Mouse (Mus musculus) embryonic facial prominence, embryonic 10.5 days (tissue): Measurements from ENCODE around the gene Pkn2. TPM values are rescaled to one million over a fixed set of nuclear protein-coding genes. Genes with fewer than 3 reads are reported as not detected.

Source experiments
- DNase-seq: peaks from one replicate; pipeline ENCODE4 v3.0.0-alpha.2; 2017; ENCODE audit warnings: low spot score
- H3K27ac ChIP-seq: fragments of 300-500 bp; sonication (generic); replicated peaks from 2 replicates; pipeline ENCODE4 v1.5.1; 2016; ENCODE audit warnings: mild to moderate bottlenecking
- H3K27me3 ChIP-seq: fragments of 300-500 bp; sonication (generic); replicated peaks from 2 replicates; pipeline ENCODE4 v1.6.1; 2016; ENCODE audit warnings: low read depth, mild to moderate bottlenecking; ENCODE audit not compliant: poor library complexity, severe bottlenecking
- H3K36me3 ChIP-seq: fragments of 300-500 bp; sonication (generic); replicated peaks from 2 replicates; pipeline ENCODE4 v1.6.1; 2016; ENCODE audit warnings: mild to moderate bottlenecking, moderate library complexity
- H3K4me1 ChIP-seq: fragments of 300-500 bp; sonication (generic); 2 replicates; pipeline ENCODE4 v1.6.1; 2016
- H3K4me3 ChIP-seq: fragments of 300-500 bp; sonication (generic); 2 replicates; pipeline ENCODE4 v1.5.1; 2016; ENCODE audit warnings: mild to moderate bottlenecking, moderate library complexity
- H3K9me3 ChIP-seq: fragments of 300-500 bp; sonication (generic); 2 replicates; pipeline ENCODE4 v1.6.1; 2016; ENCODE audit warnings: mild to moderate bottlenecking
- WGBS: fragments of 180-500 bp; shearing (Covaris S2); methylation state at CpG from one replicate; pipeline ENCODE4 v1.1.7; 2016; 5-methylcytosine and 5-hydroxymethylcytosine counted together
- polyA plus RNA-seq: library from polyadenylated mRNA; unstranded; fragments of >200 nt; fragmentation: Nextera tagmentation; extraction: Ambion mirVana; gene quantifications from 2 replicates; pipeline ENCODE4 v1.2.1, GENCODE M21; 2016

The Pkn2 gene
- polyA plus RNA-seq, 1 experiment from 2014 or later: 55.6 TPM

GRCm38 (mm10) chr3:142881589-142881871, 274 bp downstream of the Pkn2 start:
- peak overlapping the region; percentile 99 for H3K4me3 ChIP-seq
- H3K36me3 ChIP-seq: no peaks in the 10 kb centered on the region
- H3K27ac ChIP-seq: peak overlapping the region; percentile 94
- WGBS: under 1% methylated on average over 40 of the region's 40 CpGs
- H3K27me3 ChIP-seq: no peaks in the 10 kb centered on the region
- DNase-seq: no peak
- peaks cover 10% of the 10 kb centered on the region for H3K4me1 ChIP-seq
- no peaks in the 10 kb centered on the region for H3K9me3 ChIP-seq

- no peaks in the 10 kb centered on the region; the same call in 1 of the 2 replicates for H3K36me3 ChIP-seq
- peak overlapping the region; percentile 94 for H3K27ac ChIP-seq
- no peaks in the 10 kb centered on the region for H3K27me3 ChIP-seq
- no peaks in the 10 kb centered on the region for H3K9me3 ChIP-seq
- H3K4me1 ChIP-seq: peaks cover 10% of the 10 kb centered on the region
- H3K4me3 ChIP-seq: peak overlapping the region; percentile 99
- WGBS: under 1% methylated on average over 71 of the region's 72 CpGs
- peak; percentile 85 for DNase-seq
Observed at GRCm38 (mm10) chr3:142880790-142881588, 815 bp downstream of the Pkn2 start.

GRCm38 (mm10) chr3:142863236-142863635, 18.6 kb downstream of the Pkn2 start:
- no peak for DNase-seq
- WGBS: 90% methylated on average over 2 of the region's 2 CpGs
- Histone ChIP-seq H3K27ac (no peak overlapping the region), H3K4me1 (no peaks in the 10 kb centered on the region), H3K36me3 (no peaks in the 10 kb centered on the region), H3K9me3 (no peaks in the 10 kb centered on the region), H3K27me3 (no peaks in the 10 kb centered on the region), H3K4me3 (no peak overlapping the region)

- 84% methylated on average over 3 of the region's 3 CpGs for WGBS
- no peak overlapping the region for H3K27ac ChIP-seq
- H3K36me3 ChIP-seq: peaks cover 11% of the 10 kb centered on the region; the same call in 1 of the 2 replicates
- no peaks in the 10 kb centered on the region for H3K9me3 ChIP-seq
- no peaks in the 10 kb centered on the region for H3K27me3 ChIP-seq
- no peak for DNase-seq
- no peak overlapping the region for H3K4me3 ChIP-seq
- H3K4me1 ChIP-seq: 0 out of 2 replicates have a peak, but pooled peaks cover 6% of the 10 kb centered on the region
Observed at GRCm38 (mm10) chr3:142856832-142857231, 25.0 kb downstream of the Pkn2 start.

- Histone ChIP-seq H3K27ac (no peak overlapping the region), H3K36me3 (peaks cover 14% of the 10 kb centered on the region), H3K27me3 (no peaks in the 10 kb centered on the region), H3K4me3 (no peak overlapping the region), H3K4me1 (0 out of 2 replicates have a peak, but pooled peaks cover 6% of the 10 kb centered on the region), H3K9me3 (no peaks in the 10 kb centered on the region)
- 73% methylated on average over 4 of the region's 4 CpGs for WGBS
- no peak for DNase-seq
Observed at GRCm38 (mm10) chr3:142855961-142856472, 25.8 kb downstream of the Pkn2 start.

- H3K27ac ChIP-seq: no peak overlapping the region
- H3K36me3 ChIP-seq: peaks cover 35% of the 10 kb centered on the region
- WGBS: 97% methylated on average over 3 of the region's 3 CpGs
- 0 out of 2 replicates have a peak, but pooled peaks cover 6% of the 10 kb centered on the region for H3K4me1 ChIP-seq
- no peaks in the 10 kb centered on the region for H3K9me3 ChIP-seq
- no peaks in the 10 kb centered on the region for H3K27me3 ChIP-seq
- DNase-seq: no peak
- no peak overlapping the region for H3K4me3 ChIP-seq
Observed at GRCm38 (mm10) chr3:142852911-142853310, 28.9 kb downstream of the Pkn2 start.

GRCm38 (mm10) chr3:142851631-142852030, 30.2 kb downstream of the Pkn2 start:
- DNase-seq: no peak
- 0 out of 2 replicates have a peak, but pooled peaks cover 5% of the 10 kb centered on the region for H3K4me1 ChIP-seq
- WGBS: 92% methylated on average over 3 of the region's 3 CpGs
- no peak overlapping the region for H3K4me3 ChIP-seq
- H3K36me3 ChIP-seq: peaks cover 38% of the 10 kb centered on the region
- no peaks in the 10 kb centered on the region for H3K9me3 ChIP-seq
- no peaks in the 10 kb centered on the region for H3K27me3 ChIP-seq
- H3K27ac ChIP-seq: no peak overlapping the region

GRCm38 (mm10) chr3:142839961-142840360, 41.8 kb downstream of the Pkn2 start:
- Histone ChIP-seq H3K27ac (no peak overlapping the region), H3K9me3 (no peaks in the 10 kb centered on the region)
- WGBS: 59% methylated on average over 4 of the region's 4 CpGs

GRCm38 (mm10) chr3:142834761-142835160, 47.0 kb downstream of the Pkn2 start:
- H3K4me3 ChIP-seq: no peak overlapping the region
- no peaks in the 10 kb centered on the region for H3K27me3 ChIP-seq
- no peak for DNase-seq
- H3K9me3 ChIP-seq: no peaks in the 10 kb centered on the region
- H3K27ac ChIP-seq: no peak overlapping the region
- 92% methylated on average over 4 of the region's 4 CpGs for WGBS
- peaks cover 31% of the 10 kb centered on the region for H3K36me3 ChIP-seq
- no peaks in the 10 kb centered on the region for H3K4me1 ChIP-seq

More at GRCm38 (mm10) chr3:142839961-142840360, 41.8 kb downstream of the Pkn2 start:
- Histone ChIP-seq H3K36me3 (peaks cover 30% of the 10 kb centered on the region), H3K4me1 (no peaks in the 10 kb centered on the region), H3K27me3 (no peaks in the 10 kb centered on the region), H3K4me3 (no peak overlapping the region)
- DNase-seq: no peak

GRCm38 (mm10) chr3:142834024-142834423, 47.8 kb downstream of the Pkn2 start:
- no peaks in the 10 kb centered on the region for H3K4me1 ChIP-seq
- H3K36me3 ChIP-seq: peaks cover 31% of the 10 kb centered on the region
- no peaks in the 10 kb centered on the region for H3K27me3 ChIP-seq
- DNase-seq: no peak
- no peak overlapping the region for H3K4me3 ChIP-seq
- 96% methylated on average over 4 of the region's 4 CpGs for WGBS
- no peak overlapping the region for H3K27ac ChIP-seq
- no peaks in the 10 kb centered on the region for H3K9me3 ChIP-seq

- Histone ChIP-seq H3K9me3 (no peaks in the 10 kb centered on the region), H3K4me1 (no peaks in the 10 kb centered on the region), H3K36me3 (peaks cover 31% of the 10 kb centered on the region), H3K27ac (no peak overlapping the region), H3K27me3 (no peaks in the 10 kb centered on the region), H3K4me3 (no peak overlapping the region)
- WGBS: 91% methylated on average over 3 of the region's 3 CpGs
- DNase-seq: no peak
Observed at GRCm38 (mm10) chr3:142832910-142833309, 48.9 kb downstream of the Pkn2 start.

- DNase-seq: no peak
- H3K4me3 ChIP-seq: no peak overlapping the region
- H3K4me1 ChIP-seq: no peaks in the 10 kb centered on the region
- H3K9me3 ChIP-seq: no peaks in the 10 kb centered on the region
- peaks cover 68% of the 10 kb centered on the region for H3K36me3 ChIP-seq
- no peak overlapping the region for H3K27ac ChIP-seq
- 95% methylated on average over 4 of the region's 4 CpGs for WGBS
- H3K27me3 ChIP-seq: no peaks in the 10 kb centered on the region
Observed at GRCm38 (mm10) chr3:142826449-142827146, 55.2 kb downstream of the Pkn2 start.

- 98% methylated on average over 1 of the region's 1 CpGs for WGBS
- no peaks in the 10 kb centered on the region for H3K9me3 ChIP-seq
- H3K36me3 ChIP-seq: peaks cover 74% of the 10 kb centered on the region
- no peak overlapping the region for H3K27ac ChIP-seq
- no peak for DNase-seq
- no peaks in the 10 kb centered on the region for H3K27me3 ChIP-seq
- no peaks in the 10 kb centered on the region for H3K4me1 ChIP-seq
- no peak overlapping the region for H3K4me3 ChIP-seq
Observed at GRCm38 (mm10) chr3:142823606-142824005, 58.2 kb downstream of the Pkn2 start.
